Mouse (Mus musculus) layer of hippocampus, adult 8-10 months (tissue): ENCODE data around the gene Hhatl. TPM values are rescaled to one million over a fixed set of nuclear protein-coding genes. Genes with fewer than 3 reads are reported as not detected.
A peak's percentile ranks its signal among the peaks of the same experiment; 100 is the strongest.

ENCODE experiments used
- DNase-seq, 2 experiments: peaks; one replicate each; pipeline ENCODE4 v3.0.0; 2022; ENCODE audit warnings: low spot score in 2 of 2
- total RNA-seq, 4 experiments: library from RNA; stranded (reverse); gene quantifications; 2 replicates each; pipeline ENCODE4 v1.2.4; 2022

Gene Hhatl
- total RNA-seq, result 10 to 100 TPM; 15.2 to 23.6 (median 20.1) TPM

DNA sequence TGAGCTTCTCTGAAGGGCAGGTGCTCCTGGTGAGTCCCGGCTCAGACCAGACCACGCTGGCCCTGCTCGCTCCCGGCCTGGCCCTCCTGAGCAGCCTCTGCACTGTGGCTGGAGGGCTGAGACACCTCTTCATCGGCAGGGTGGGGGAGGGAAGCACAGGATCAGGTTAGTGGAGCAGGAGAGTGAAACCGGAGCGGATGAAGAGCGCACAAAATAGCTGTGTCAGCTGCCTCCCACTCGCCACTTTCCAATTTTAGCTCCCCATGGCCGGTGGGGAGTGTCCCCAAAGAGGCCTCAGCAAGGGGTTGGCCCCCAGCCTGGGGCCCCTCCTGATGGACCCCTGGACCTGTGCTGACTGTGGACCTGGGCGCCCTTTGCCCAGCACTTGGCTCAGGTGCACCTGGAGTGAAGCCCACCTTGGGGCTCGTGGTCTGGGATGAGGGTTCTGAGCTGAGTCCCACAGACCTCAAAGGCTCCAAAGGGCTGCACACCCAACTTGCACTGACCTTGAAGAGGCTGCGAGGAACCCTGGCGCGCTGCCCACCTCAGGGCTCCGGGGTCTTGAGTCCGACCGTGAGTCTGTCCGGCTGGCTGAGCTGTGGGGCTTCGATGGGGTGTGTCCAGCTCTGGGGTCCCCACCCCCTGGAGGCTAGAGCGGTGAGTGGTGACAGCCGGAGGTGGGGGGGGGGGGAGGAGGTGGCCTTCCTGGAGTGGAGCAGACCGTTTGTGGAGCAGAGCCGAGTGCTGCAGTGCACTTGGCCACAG is at the start of gene Hhatl:
Hhatl (minus strand) TSS at position 751 of the 765 bp plus-strand sequence.
- no peak for DNase-seq

DNA sequence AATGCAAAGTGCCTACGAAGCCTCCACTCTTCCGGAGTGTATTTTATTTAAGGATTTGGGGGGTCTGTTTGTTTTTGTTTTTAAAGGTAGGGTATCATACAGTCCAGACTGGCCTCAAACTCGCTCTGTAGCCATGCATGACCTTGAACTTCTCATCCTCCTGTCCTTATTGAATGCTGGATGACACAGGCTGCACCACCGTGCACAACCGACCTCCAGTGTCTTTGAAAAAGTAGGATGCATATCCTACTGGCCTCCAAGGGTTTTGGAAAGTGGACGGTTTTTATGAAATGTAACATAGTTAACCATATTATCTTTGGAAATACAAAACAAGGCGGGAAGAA is 47.3 kb upstream of the Hhatl start:
- no peak for DNase-seq

DNA sequence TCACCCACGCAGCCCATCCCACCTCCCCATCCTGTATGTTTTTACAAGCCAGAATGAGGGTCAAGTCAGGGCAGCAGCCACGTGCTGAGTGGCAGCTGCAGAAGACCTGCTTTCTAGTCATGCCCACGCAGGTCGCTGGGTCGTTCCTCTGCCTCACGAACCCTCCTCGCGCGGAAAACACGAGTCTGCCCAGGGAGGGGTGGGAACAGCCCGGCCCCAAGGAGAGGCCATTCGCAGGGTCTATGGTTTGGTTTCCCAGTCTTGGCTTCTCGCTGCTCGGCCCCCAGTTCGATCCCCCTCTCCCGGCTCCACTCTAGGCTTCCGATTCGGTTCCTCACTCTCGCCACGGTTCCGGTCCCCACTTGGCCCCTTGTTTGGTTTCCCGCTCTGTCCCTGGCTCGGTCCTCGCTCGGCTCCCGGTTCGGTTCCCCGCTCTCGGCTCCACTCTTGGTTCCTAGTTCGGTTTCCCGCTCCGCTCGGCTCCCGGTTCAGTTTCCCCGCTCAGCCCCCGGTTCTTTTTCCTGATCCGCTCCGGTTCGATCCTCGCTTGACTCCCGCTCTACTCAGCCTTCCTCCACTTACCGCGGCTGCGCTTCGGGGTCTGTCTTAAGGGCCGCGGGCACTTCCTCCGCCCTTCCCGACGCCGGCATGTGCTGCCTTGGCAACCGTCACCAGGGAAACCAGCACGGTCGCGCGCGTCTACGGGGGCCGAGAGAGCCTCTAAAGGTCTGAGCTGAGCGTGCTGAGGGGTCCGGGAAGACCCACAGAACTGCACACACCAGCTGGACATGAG is 46.7 kb upstream of the Hhatl start, which contains the start of gene Ccdc13:
Ccdc13 (minus strand) TSS at position 633 of the 793 bp plus-strand sequence.
- DNase-seq, result peak; percentile 73 to 85

DNA sequence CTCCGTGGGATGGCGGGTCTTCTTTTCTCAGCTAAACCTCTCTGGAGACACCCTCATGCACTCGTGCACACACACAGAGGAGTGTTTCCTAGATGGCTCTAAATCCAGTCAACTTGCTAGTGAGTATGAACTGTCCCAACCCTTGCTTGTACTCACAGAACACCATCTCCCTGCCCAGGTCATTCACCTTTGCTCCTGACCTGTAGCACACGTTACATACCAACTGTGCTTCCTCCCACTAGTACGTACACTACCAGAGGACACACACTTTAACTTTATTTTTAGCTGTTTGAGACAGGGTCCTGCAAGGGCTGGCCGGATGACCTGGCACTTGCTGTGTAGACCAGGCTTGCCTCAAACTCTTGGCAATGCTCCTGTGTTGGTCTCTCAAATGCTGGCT is 45.7 kb upstream of the Hhatl start:
- DNase-seq, result no peak

DNA sequence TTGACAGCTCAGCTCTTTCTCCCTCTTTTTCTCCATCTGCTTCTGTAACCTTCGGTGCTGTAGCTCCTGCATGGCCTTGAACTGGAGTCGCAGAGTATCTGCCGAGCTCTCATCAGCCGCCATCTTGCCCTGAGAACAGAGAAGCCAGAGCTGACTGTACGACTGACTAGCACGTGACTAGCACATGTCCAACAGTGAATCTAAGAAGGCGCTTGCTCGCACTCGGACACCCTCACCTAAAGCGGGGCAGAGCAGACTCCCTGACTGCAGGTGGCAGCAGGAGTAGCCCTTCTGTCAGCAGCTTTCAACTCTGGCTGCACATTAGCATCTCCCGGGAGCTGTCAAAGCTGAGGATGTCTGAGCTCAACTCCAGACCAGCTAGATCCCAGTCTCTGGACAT is 41.5 kb upstream of the Hhatl start:
- DNase-seq, result no peak

DNA sequence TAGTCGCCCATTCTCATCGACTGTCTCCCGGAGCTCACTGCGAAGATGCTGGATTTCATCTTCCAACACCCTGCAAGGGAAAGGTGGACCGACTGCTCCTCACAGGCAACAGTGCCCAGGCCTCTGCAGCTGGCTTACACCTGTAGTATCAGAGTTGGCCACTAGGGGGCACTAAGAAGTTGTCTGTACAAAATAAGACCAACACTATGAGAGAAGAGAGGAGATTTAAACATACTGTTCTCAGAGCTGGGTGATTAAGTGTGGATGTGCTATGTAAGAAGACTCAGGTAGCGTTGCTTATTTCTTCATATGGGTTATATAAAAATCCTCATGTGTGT is 38.6 kb upstream of the Hhatl start:
- peak; percentile 70 to 90 for DNase-seq

DNA sequence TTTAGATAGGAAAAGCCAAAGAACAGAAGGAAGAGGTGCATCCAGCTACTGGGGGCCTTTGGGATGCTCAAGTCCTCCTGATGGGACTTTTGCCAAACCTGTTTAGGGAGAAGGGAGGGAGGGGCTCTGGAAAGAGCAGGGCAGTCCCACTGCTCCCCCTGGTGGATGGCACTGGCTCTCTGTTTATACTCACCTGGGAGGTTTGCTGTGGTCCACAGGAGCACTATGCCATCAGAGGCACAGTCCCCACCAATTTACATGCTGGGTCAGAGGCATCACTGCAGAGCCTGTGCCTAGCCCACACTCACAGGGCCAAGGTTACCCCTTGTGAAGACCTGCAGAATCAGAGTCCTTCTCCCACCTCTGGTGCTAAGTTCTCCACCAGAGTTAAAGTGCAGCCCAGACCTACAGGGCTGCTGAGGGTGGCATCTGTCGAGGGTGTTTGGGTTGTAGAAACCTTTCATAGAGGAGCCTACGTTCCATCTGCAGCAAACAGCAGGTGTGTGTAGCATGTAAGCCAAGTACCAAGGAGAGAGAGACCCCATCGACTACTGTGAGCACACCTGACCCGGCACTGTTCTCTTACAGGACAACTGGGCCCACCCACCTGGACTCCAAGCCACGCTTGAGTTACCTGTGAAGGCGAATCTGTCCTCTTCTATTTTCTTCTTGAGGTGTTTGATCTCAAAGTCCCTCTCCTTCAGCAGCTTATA is 38.1 kb upstream of the Hhatl start:
- peak; percentile 60 to 66 for DNase-seq

DNA sequence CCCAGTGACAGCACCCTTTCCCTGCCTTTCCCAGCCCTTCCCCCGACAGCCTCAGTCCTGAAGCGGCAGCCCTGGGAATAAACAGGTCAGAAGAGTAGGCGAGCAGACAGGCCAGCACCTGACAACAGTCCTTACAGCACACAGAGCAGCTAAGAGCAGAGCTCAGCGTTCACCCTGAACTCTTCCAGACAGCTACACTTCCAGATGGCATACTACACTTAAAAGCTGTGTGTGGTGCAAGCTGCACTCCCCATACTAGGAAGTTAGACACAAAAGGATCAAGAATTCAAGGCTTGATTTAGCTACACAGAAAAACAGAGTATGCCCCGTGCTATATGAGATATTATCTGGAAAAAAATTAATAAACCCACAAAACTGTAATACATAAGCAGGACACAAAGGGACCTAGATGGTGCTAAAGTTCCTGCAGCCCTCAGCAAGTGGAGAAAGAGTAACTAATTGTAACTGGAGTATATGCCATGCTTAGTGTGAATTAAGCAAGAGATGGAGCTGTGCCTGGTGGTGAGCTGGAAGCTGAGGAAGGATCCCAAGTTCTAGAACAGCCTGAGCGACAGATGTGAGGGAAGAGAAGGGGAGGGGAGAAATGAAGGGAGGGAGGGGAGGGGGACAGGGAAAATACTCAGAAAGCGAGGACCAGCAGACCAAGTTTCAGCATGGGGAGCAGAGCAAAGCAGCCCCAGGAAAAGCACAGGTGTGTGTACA is 37.1 kb upstream of the Hhatl start:
- no peak for DNase-seq

DNA sequence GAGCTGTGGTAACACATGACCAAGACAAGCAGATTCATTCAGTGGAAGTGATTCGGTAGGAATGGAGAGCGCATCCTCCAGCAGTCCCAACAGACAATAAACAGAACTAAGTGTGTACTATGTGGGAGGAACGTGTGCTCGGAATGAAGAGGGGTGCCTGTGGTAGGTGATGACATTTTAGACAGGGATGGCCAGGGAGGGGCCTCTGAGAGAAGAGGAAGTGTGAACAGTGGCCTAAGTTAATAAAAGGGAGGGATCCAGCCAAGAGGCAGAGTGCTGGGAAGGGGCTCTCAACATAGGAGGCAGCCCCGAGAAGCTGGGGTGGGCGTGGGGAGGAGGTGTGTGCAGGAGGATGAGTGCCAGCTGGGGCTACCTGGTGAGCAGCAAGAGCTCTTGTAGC is 36.0 kb upstream of the Hhatl start:
- DNase-seq, result no peak

DNA sequence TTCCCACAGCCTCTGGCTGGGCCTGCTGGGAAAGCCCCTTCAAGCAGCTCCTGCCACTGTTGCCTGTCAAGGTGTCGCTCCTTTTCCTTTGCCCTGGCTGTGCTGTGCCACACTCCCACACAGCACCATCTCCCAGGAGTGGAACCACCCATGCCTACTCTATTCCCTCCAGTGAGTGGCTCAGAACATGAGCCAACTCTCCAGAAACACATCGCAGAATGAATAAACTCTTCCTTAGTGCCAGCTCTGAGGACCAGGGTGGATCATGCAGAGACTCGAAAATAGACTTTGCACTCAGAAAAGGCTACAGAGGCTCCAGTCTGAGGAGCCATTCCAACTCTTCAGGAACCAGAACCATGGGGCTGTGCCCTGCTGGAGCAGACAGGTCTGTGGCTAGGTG is 34.0 kb upstream of the Hhatl start:
- no peak for DNase-seq

DNA sequence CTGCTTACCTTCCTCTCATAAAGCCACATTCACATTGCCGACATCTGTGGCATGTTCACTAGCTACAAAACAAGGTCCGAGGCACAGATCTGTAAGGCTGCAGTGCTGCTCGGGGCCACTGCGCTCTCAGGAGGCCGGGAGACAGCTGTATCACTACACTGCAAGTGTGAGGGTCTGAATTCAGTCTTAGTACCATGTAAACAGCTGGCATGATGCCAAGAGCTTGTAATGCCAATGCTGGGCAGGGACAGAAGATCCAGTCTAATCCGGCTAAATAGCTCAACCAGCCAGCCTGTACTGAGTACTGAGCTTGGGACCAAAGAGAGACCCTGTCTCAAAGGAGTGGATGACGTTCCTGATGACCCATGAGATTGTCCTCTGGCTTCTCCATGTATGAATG is 31.7 kb upstream of the Hhatl start:
- DNase-seq, result peak in 1 of 2 experiments; percentile 43

DNA sequence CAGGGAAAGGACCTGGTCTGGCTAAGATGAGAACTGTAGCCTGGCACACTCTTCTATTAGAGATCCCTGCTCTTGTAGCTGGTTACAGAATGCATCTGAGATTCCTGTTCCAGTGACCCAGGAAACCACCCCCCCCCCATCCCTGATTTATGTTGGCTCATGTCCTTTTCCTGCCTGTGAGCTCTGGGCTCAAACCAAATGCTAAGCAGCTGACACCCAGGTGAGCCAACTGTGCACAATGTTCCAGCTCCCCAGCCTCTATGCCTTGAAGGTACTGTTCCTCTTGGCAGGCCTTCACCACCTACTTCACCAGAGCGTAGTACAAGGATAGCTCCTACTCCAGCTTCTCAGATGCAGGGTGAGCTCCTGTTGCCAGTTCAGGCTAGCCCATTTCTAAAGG is 30.7 kb upstream of the Hhatl start:
- DNase-seq, result no peak

DNA sequence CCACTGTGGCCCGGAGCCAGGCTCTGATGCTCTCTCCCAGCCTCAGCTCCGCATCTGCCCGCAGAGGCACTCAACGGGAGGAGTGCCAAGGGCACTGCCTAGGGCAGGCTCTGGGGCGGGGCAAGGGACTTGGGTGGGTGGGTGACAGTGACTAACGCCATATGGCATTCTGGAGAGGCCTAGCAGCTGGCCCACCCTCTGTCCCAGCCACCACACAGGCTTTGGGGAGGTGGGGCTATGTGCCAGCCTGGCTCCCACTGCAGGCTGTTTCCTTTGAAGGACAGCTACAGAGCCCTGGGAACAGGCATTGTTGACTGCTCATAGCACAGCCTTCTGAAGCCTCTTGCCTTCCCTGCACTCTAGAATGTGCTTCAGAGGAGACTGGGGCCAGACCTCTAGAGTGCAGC is 30.3 kb upstream of the Hhatl start:
- DNase-seq, result peak; percentile 68 to 70

DNA sequence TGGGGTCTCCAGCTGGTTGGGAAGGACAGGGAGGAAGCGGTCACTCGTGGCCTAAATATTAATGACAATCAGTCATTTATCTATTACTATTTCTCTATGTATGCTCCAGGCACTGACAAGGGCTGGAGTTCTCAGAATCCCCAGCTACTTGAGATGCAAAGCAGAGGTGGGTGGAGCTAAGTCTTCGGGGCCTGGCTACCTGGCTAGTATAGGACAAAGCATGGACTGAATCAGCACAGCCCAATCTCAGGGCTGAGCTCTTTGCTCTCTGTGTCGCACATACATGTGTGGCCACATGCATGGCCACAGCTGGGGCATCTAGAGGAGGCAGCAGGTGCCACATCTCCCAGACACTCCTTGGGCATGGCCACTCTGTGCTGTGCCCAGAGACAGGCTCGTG is 28.5 kb upstream of the Hhatl start:
- DNase-seq, result no peak

DNA sequence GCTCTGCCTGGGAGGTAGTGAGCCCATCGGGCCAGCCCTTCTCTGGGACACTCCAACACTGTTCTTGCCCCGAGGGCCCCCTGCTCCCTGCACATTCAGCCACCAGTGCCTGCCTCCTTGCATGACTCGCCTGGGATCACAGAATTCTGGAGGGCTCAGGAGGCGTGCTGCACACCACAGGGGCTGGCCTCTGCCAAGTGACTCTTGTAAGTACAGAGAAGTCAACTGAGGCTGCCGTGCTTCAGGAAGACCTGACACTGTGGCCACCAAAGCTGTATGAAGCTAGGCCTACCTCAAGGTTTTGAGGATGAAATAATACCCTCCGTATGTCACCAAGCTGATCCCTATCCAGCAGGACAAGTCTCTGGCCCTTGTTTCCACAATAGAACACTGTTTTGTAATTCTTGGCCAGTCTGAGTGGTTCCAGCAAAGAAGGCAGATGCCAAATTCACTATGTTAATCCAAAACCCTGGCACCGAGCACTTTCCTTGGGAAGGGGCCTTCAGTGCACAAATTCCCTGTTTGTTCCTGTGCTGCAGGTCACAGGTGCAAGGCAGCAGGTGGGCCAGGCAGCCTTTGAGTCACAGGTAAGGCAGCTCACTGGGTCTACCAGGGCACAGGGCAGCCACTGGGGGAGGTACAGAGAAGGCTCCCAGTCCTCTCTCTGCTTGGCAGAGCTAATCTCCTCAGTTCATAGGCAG is 27.6 kb upstream of the Hhatl start:
- no peak for DNase-seq

DNA sequence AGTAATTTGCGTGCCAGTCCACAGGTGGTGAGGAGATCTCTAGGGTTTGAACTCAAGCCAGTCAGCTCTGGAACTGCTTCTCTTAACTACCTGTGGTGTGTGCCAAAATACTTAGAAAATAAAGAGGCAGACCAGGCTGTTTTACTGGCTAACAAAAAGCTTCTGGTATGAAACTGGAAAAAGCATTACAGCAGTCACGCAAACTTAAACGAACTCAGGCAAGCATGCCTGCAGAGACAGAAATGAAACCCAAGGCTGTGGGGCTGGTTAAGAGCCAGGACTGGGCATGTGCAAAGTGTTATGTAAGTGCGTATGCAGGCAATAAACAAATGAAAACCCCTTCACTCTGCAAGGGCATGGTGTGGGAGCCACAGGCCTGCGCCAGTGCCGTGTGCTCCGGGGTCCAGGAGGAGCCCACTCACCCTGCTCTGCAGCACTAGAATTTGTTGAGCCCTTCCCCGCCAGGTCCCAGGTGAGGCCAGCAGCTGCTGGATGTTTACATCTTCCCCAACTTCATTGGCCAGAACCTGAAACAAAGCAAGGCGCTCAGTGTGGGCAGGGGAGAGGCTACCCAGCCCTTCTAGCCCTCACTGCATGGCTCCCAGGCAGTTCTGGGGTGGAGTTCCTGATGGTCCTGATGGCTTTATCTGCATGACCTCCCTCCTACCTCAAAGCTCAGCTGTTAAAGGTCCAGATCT is 26.9 kb upstream of the Hhatl start:
- peak in 1 of 2 experiments; percentile 38 for DNase-seq

DNA sequence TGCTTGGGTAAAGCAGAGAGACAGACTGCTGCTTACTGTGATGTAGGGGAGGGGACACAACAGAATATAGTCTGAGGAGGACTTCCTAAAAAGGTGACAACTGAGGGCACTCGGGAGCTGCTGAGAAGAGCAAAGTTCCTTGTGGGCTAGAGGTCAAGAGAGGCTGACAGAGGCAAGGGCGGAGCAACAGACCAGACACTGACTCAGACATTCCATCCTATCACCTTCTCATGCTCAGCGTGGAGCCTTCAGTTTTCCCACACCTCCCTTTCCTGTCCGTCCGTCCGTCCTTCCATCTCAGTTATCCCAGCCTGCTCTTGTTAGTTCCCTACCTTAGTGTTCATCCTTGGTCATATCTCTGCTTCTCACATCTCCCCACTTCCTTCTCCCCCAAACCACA is 22.9 kb upstream of the Hhatl start:
- no peak for DNase-seq

DNA sequence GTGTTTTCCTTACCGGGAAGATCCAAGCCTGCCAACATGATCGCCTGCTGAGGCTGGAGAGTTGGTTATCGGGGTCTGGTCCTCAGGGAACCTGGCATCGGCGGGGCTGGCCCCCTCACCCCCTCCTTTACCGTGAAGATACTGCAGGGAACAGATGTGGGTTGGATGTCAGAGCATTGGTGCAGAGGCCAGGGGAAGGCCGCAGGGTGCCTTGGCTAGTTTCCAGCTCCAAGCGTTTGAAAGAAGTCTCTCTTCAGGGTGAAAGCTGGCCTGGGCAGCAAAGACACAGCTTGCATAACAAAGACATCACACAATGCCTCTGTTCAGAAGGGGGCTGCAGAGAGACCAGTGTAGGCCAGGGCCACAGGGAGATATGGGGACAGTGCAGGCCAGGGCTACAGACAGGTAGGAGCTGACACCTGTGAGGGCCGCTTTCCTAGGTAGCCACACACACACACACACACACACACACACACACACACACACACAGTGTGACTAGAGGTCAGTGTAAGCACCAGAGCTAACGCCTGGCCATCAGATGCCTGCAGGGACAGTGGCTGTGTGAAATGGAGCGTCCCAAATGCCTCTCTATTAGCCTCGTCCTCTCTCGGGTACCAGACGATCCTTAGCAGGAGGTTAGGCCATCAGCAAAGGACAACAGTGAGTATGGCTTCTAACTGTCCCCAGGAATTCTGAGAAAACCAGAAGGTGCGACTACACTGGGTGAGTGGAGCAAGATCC is 17.9 kb upstream of the Hhatl start:
- peak; percentile 84 to 86 for DNase-seq

DNA sequence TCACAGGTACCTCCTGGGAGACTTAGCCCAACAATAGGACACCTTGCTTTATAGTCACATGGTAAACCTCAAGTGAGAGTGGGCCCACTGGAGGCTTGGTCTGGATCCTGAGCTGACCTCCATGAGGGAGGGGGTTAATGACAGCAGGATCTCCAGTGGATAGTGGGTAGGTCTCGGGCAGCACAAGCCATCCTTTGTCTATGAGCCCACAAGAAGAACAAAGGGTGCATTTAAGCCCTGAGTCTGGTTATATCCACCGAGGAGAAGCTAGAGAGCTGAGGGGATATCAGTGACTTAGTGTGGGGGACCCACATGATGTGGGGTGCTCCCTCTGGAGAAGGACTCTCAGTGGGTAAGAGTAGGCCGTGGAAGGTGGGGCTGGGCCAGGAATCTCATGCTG is 16.2 kb upstream of the Hhatl start:
- DNase-seq, result no peak

DNA sequence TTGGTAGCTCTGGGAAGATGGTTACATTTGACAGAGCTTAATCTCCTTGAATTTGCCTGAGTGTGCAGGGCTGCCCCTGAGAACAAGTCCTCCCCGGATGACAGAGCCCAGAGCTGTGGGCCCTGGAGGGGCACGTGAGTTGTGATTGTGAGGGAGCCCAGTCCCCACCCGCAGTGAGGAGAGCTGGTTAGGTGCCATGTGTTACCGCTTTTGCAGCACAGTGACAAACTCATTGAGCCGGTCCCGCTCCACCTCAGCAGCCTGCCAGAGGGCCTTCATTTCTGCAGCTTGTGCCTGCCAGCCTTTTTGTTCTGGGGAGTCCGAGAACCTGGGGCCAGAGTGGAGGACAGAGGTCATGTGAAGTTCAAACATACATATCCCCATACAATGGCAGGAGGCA is 15.6 kb upstream of the Hhatl start:
- DNase-seq, result peak in 1 of 2 experiments; percentile 21
